Mouse (Mus musculus): ENCODE measurements around the gene Mapkapk3.
A peak's percentile ranks its signal among the peaks of the same experiment; 100 is the strongest.

GRCm38 (mm10) chr9:107290897-107291296 lies 1.2 kb upstream of the Mapkapk3 start:
- TF ChIP-seq UBTF (IDR thresholded peaks at IDR 0.05; ENCODE audit: low read depth, low read length) (no peak), CTCF (conservative IDR thresholded peaks at IDR 0.05 in 1 of 2, IDR thresholded peaks at IDR 0.05 in 1 of 2; ENCODE audit: low read depth in 2 of 2, low read length in 2 of 2) (peak; percentile 93 to 98), POLR2A (IDR thresholded peaks at IDR 0.05; ENCODE audit: low read depth, low read length) (no peak), SMC3 (IDR thresholded peaks at IDR 0.05; ENCODE audit: low read depth, low read length) (peak; percentile 90), ZKSCAN1 (IDR thresholded peaks at IDR 0.05; ENCODE audit: borderline replicate concordance, low read depth, low read length) (no peak), CHD2 (IDR thresholded peaks at IDR 0.05; ENCODE audit: low read length) (no peak), USF1 (IDR thresholded peaks at IDR 0.05; ENCODE audit: low read depth, low read length) (no peak), NELFE (IDR thresholded peaks at IDR 0.05; ENCODE audit: low read depth, low read length) (peak; percentile 50), EP300 (IDR thresholded peaks at IDR 0.05; ENCODE audit: low read length) (no peak), CHD1 (IDR thresholded peaks at IDR 0.05; ENCODE audit: low read depth, low read length) (no peak), ZC3H11A (IDR thresholded peaks at IDR 0.05; ENCODE audit: low read depth, low read length) (peak; percentile 66), HCFC1 (IDR thresholded peaks at IDR 0.05; ENCODE audit: low read depth, low read length) (no peak)
